Mouse (Mus musculus): ENCODE data around the gene Gart. TPM values are rescaled to one million over a fixed set of nuclear protein-coding genes. Genes with fewer than 3 reads are reported as not detected.
A peak's percentile ranks its signal among the peaks of the same experiment; 100 is the strongest.

Gart gene
- polyA plus RNA-seq, 1 experiment from 2014 or later = 112 TPM

DNA sequence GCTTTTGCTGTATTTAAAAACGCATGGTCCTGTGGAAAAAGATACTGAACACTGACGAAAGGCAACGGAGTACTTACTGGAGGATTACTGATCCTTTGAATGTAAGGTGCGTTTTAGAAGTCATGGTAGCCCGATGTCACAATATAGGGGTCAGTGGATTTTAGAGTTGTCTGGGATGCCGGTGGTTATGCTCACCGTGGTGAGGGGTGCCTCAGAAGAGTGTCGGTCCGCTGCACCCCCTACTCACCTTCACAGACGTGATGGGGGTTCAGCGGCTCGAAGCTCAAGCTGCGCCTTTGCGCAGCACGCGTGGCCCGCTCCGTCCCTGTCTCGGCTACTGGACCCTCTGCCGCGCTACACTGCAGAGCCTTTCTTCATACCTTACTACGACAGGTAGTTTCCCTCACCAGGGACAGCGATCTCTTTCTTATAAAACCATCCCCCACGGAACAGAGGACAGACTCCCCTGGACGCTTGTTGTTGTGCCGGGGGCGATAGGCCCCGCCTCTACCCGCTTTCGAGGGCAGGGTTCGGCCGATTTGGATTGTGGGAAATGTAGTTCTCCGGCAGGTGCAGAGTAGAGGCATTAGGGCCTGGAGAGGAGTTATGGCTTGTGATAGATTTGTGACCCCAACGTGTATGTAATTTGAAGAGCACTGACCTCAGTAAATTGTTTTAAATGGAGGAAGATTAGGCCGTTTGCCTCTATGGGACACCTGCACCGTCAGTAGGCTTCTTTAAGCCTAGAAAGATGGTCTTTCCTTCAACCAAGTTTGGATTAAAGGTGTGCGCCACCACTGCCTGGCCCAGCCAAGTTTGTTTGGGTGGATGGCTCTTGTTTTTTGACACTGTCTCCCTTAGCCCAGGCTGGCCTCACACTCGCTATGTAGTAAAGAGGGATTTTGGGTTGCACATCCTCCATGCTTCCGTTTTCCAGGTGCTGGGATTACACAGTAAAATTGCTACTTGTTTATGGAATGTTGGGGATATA is 27.9 kb downstream of the Gart start, which contains the start of gene Dnajc28:
TSS of gene Dnajc28 (minus strand) at position 516 of the 991 bp plus-strand sequence.
- Histone ChIP-seq H3K36me3 (peaks cover 42% of the 10 kb centered on the region), H3K27ac (peak within 1 kb of the TSS; percentile 83), H3K4me3 (peak within 1 kb of the TSS; percentile 67), H3K4me1 (replicated peaks) (peaks cover 7% of the 10 kb centered on the region; the same call in 1 of the 2 replicates), H3K27me3 (ENCODE audit: insufficient read depth, poor library complexity, severe bottlenecking) (peaks cover 11% of the 10 kb centered on the region), H3K9me3 (no peaks in the 10 kb centered on the region)
- 11% methylated on average over 39 of the region's 39 CpGs for WGBS
- DNase-seq (ENCODE audit: low spot score) = peak; percentile 74

DNA sequence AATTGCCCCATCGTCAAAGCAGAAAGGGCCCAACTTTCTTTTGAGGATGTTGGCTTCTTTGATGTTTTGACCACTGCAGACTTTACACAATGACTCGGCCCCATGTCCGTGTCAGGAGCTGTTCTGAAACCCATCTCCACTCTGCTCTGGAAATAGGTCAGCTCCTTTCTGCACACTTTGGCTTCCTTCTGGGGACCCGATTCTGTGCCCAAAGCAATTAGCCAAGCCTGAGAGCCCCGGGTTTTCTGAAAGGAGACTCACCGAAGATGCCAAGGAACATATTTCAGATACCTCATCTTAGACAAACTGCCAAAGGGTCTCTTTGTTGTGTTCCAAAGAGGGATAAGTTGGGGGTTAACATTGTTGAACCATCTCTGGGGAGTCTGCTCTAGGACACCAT is 32.2 kb downstream of the Gart start:
- WGBS = 88% methylated on average over 6 of the region's 6 CpGs
- no peak overlapping the region for H3K4me3 ChIP-seq
- peaks cover 19% of the 10 kb centered on the region for H3K4me1 ChIP-seq (replicated peaks)
- no peaks in the 10 kb centered on the region for H3K9me3 ChIP-seq
- H3K36me3 ChIP-seq = no peaks in the 10 kb centered on the region
- no peak for DNase-seq (ENCODE audit: low spot score)
- peaks cover 11% of the 10 kb centered on the region for H3K27me3 ChIP-seq (ENCODE audit: insufficient read depth, poor library complexity, severe bottlenecking)
- H3K27ac ChIP-seq = no peak overlapping the region

GRCm38 (mm10) chr16:91612525-91612924 is 34.2 kb downstream of the Gart start:
- H3K27me3 ChIP-seq (ENCODE audit: insufficient read depth, poor library complexity, severe bottlenecking) = peaks cover 3% of the 10 kb centered on the region; the same call in 1 of the 2 replicates
- no peak overlapping the region for H3K27ac ChIP-seq
- no peaks in the 10 kb centered on the region for H3K36me3 ChIP-seq
- no peak for DNase-seq (ENCODE audit: low spot score)
- H3K4me1 ChIP-seq (replicated peaks) = peaks cover 12% of the 10 kb centered on the region
- 63% methylated on average over 5 of the region's 5 CpGs for WGBS
- no peaks in the 10 kb centered on the region; the same call in 1 of the 2 replicates for H3K9me3 ChIP-seq
- H3K4me3 ChIP-seq = no peak overlapping the region

DNA sequence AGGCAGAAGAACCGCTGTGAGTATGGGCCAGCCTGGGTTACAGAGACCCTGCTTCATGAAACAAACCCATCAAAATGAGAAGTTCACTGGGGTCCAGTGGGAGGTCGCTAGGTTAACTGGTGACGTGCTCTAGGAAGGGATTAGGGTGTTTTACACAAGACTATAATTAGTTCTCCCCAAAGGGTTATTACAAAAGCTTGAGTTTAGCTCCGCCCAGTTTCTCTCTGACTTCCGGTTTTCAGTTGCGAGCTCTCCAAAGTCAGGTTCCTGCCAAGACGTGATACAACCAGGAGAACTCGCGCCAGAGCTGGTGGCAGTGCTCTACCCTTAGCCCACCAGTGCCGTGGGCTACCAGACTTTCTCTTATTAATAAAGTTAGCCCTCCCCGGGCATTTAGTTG is 35.5 kb downstream of the Gart start:
- 74% methylated on average over 11 of the region's 11 CpGs for WGBS
- Histone ChIP-seq H3K27ac (no peak overlapping the region), H3K9me3 (no peaks in the 10 kb centered on the region; the same call in 1 of the 2 replicates), H3K36me3 (no peaks in the 10 kb centered on the region), H3K4me3 (no peak overlapping the region), H3K27me3 (ENCODE audit: insufficient read depth, poor library complexity, severe bottlenecking) (no peaks in the 10 kb centered on the region), H3K4me1 (replicated peaks) (peaks cover 12% of the 10 kb centered on the region)
- no peak for DNase-seq (ENCODE audit: low spot score)

- Histone ChIP-seq H3K4me1 (replicated peaks) (peaks cover 12% of the 10 kb centered on the region), H3K27me3 (ENCODE audit: insufficient read depth, poor library complexity, severe bottlenecking) (no peaks in the 10 kb centered on the region), H3K4me3 (no peak overlapping the region), H3K9me3 (no peaks in the 10 kb centered on the region; the same call in 1 of the 2 replicates), H3K36me3 (no peaks in the 10 kb centered on the region), H3K27ac (no peak overlapping the region)
- WGBS = 86% methylated on average over 9 of the region's 9 CpGs
- no peak for DNase-seq (ENCODE audit: low spot score)
Measured at GRCm38 (mm10) chr16:91609501-91610245, 37.1 kb downstream of the Gart start.

GRCm38 (mm10) chr16:91606958-91607357 is 39.8 kb downstream of the Gart start:
- no peak for DNase-seq (ENCODE audit: low spot score)
- Histone ChIP-seq H3K4me3 (no peak overlapping the region), H3K4me1 (replicated peaks) (0 out of 2 replicates have a peak, but pooled peaks cover 3% of the 10 kb centered on the region), H3K27ac (no peak overlapping the region), H3K9me3 (no peaks in the 10 kb centered on the region; the same call in 1 of the 2 replicates), H3K27me3 (ENCODE audit: insufficient read depth, poor library complexity, severe bottlenecking) (no peaks in the 10 kb centered on the region), H3K36me3 (no peaks in the 10 kb centered on the region)
- WGBS = 94% methylated on average over 8 of the region's 8 CpGs

DNA sequence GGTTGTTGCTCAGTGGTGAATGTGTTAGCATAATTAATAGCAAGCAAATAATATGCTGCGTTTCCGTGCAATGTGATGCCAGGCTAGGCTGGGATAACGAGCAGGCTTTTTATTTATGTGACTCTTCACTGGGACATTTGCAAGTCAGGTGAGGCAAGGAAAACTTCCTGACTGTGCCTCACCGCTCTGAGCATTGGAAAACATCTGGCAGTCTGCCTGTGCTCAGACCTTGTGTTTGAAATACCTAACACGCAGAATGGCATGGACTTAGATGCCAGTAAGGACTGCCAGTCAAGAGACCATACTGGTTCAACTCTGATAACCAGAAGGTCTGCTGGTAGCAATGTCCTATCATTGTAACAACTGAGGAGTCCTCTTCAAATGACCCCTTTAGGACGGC is 41.6 kb downstream of the Gart start:
- Histone ChIP-seq H3K36me3 (no peaks in the 10 kb centered on the region), H3K4me1 (replicated peaks) (no peaks in the 10 kb centered on the region), H3K27me3 (ENCODE audit: insufficient read depth, poor library complexity, severe bottlenecking) (0 out of 2 replicates have a peak, but pooled peaks cover 3% of the 10 kb centered on the region), H3K9me3 (no peaks in the 10 kb centered on the region; the same call in 1 of the 2 replicates), H3K4me3 (no peak overlapping the region), H3K27ac (no peak overlapping the region)
- DNase-seq (ENCODE audit: low spot score) = no peak
- WGBS = 84% methylated on average over 6 of the region's 6 CpGs

GRCm38 (mm10) chr16:91601693-91602092 is 45.1 kb downstream of the Gart start:
- Histone ChIP-seq H3K4me3 (no peak overlapping the region), H3K27me3 (ENCODE audit: insufficient read depth, poor library complexity, severe bottlenecking) (peaks cover 23% of the 10 kb centered on the region), H3K36me3 (no peaks in the 10 kb centered on the region), H3K4me1 (replicated peaks) (peaks cover 7% of the 10 kb centered on the region), H3K9me3 (no peaks in the 10 kb centered on the region), H3K27ac (no peak overlapping the region)
- WGBS = 83% methylated on average over 9 of the region's 9 CpGs
- DNase-seq (ENCODE audit: low spot score) = no peak

DNA sequence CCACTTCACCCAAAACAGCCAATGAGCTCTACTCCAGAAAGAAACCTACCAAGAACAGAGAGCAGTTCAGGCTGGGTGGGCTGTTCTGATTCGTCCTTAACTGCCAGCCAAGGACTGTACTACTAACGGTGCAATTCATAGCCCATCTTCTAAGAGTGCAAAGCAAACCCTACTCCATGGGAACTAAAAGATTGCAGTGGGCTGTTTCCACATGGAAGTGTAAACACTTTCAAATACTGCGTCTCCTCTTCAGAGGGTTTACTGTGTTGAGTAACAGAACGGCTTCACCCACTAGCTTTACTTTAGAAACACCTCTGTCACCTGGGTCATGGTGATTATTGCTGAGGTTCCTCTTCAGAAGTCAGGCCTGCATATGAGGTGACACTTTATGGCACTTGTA is 45.7 kb downstream of the Gart start:
- peaks cover 12% of the 10 kb centered on the region for H3K4me1 ChIP-seq (replicated peaks)
- H3K4me3 ChIP-seq = no peak overlapping the region
- 84% methylated on average over 4 of the region's 4 CpGs for WGBS
- no peaks in the 10 kb centered on the region for H3K36me3 ChIP-seq
- DNase-seq (ENCODE audit: low spot score) = no peak
- H3K27ac ChIP-seq = no peak overlapping the region
- peaks cover 29% of the 10 kb centered on the region for H3K27me3 ChIP-seq (ENCODE audit: insufficient read depth, poor library complexity, severe bottlenecking)
- no peaks in the 10 kb centered on the region for H3K9me3 ChIP-seq

- H3K36me3 ChIP-seq = no peaks in the 10 kb centered on the region
- no peak overlapping the region for H3K4me3 ChIP-seq
- no peaks in the 10 kb centered on the region for H3K9me3 ChIP-seq
- DNase-seq (ENCODE audit: low spot score) = no peak
- peaks cover 12% of the 10 kb centered on the region for H3K4me1 ChIP-seq (replicated peaks)
- peaks cover 39% of the 10 kb centered on the region for H3K27me3 ChIP-seq (ENCODE audit: insufficient read depth, poor library complexity, severe bottlenecking)
- no peak overlapping the region for H3K27ac ChIP-seq
Measured at GRCm38 (mm10) chr16:91599242-91599641, 47.5 kb downstream of the Gart start.

DNA sequence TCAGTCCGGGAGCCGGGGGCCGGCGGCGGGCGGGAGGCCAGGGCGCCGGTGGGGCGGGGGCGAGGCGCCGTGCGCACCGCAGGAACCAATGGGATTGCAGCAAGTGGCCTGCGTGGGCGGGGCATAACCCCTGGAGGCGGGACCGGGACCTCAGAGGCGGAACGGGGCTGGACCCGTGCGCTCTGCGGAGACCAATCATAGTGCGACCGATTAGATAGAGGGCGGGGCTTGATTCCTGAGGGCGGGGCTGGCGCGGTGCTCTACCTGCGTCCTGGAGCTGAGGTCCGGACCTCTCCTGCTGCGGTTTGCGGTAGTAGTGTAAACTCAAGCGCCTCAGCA is 49.1 kb downstream of the Gart start, which contains the start of gene Tmem50b:
TSS of gene Tmem50b (minus strand) at position 129 of the 339 bp plus-strand sequence.
- peak within 1 kb of the TSS; percentile 85 for H3K27ac ChIP-seq

GRCm38 (mm10) chr16:91596779-91597671 is 49.7 kb downstream of the Gart start:
- Histone ChIP-seq H3K36me3 (peaks cover 11% of the 10 kb centered on the region), H3K27ac (peak overlapping the region; percentile 85), H3K27me3 (ENCODE audit: insufficient read depth, poor library complexity, severe bottlenecking) (peaks cover 39% of the 10 kb centered on the region), H3K4me3 (peak overlapping the region; percentile 80), H3K4me1 (replicated peaks) (peaks cover 16% of the 10 kb centered on the region), H3K9me3 (no peaks in the 10 kb centered on the region)
- no peak for DNase-seq (ENCODE audit: low spot score)
- under 1% methylated on average over 75 of the region's 75 CpGs for WGBS

More for the DNA sequence above, 49.1 kb downstream of the Gart start, which contains the start of gene Tmem50b:
- H3K4me3 ChIP-seq = peak within 1 kb of the TSS; percentile 80
- H3K9me3 ChIP-seq = no peaks in the 10 kb centered on the region
- under 1% methylated on average over 34 of the region's 34 CpGs for WGBS
- H3K27me3 ChIP-seq (ENCODE audit: insufficient read depth, poor library complexity, severe bottlenecking) = peaks cover 39% of the 10 kb centered on the region
- H3K4me1 ChIP-seq (replicated peaks) = peaks cover 12% of the 10 kb centered on the region
- DNase-seq (ENCODE audit: low spot score) = peak; percentile 98
- peaks cover 5% of the 10 kb centered on the region; the same call in 1 of the 2 replicates for H3K36me3 ChIP-seq
